ENCODE assay signal across 12 mouse cellular contexts in genomic region chr19:7054772-7055171, GRCm38 (mm10). TPM values are rescaled to one million over a fixed set of nuclear protein-coding genes. Genes with fewer than 3 reads are reported as not detected.
DNase-seq lines count a peak whose midpoint lies in the region; ATAC-seq and TF ChIP-seq lines count a peak whose summit lies in the region.
"Had no signal": no experiment of that assay in that cellular context is flagged by ENCODE, and none has a peak within 500 bp of the region (broad histone marks: within the 10 kb centered on the region; RNA-seq: fewer than 3 reads in every experiment).

No protein-coding gene starts in this region.

- H3K9me3 ChIP-seq in liver, embryonic 12.5 days (replicated peaks): no peaks in the 10 kb centered on the region; the same call in 1 of the 2 replicates
- H3K9me3 ChIP-seq in heart, embryonic 16.5 days (replicated peaks; ENCODE audit: control insufficient read depth, low read length): no peaks in the 10 kb centered on the region; the same call in 1 of the 2 replicates
- H3K9me3 ChIP-seq: limb, embryonic 12.5 days; midbrain, embryonic 13.5 days had no signal

- DNase-seq in adrenal gland, adult 2 months: peak; percentile 49
- no peak for DNase-seq in adrenal gland, adult 8-10 months
- peak; percentile 20 for DNase-seq in liver
- no peak for DNase-seq in layer of hippocampus, postnatal 36 days
- DNase-seq in urinary bladder, postnatal 4 days (ENCODE audit: low spot score in 2 of 2): no peak
- DNase-seq: cerebellum, adult 8-10 months had no signal

- no peaks in the 10 kb centered on the region for H3K36me3 ChIP-seq in liver, embryonic 12.5 days
- no peaks in the 10 kb centered on the region for H3K36me3 ChIP-seq in heart, embryonic 16.5 days (ENCODE audit: control insufficient read depth, insufficient read depth)
- H3K36me3 ChIP-seq: limb, embryonic 12.5 days; midbrain, embryonic 13.5 days had no signal

- H3K4me2 ChIP-seq in liver, embryonic 12.5 days: no peak overlapping the region
- no peak overlapping the region for H3K4me2 ChIP-seq in heart, embryonic 16.5 days (ENCODE audit: low read depth, low read length)
- H3K4me2 ChIP-seq: limb, embryonic 12.5 days; midbrain, embryonic 13.5 days had no signal

- no peak overlapping the region for H3K27ac ChIP-seq in liver, embryonic 12.5 days
- peak overlapping the region; percentile 5; the same call in 1 of the 2 replicates for H3K27ac ChIP-seq in heart, embryonic 16.5 days (ENCODE audit: low read length)
- peak overlapping the region; percentile 56 for H3K27ac ChIP-seq in olfactory bulb, adult 2 months (ENCODE audit: insufficient read depth, low read depth, low read length)
- H3K27ac ChIP-seq: limb, embryonic 12.5 days; midbrain, embryonic 13.5 days had no signal

- peaks cover 26% of the 10 kb centered on the region for H3K27me3 ChIP-seq in liver, embryonic 12.5 days (replicated peaks)
- H3K27me3 ChIP-seq in heart, embryonic 16.5 days (ENCODE audit: control insufficient read depth, insufficient read depth, low read length): no peaks in the 10 kb centered on the region

- no peak for TF ChIP-seq POLR2A in olfactory bulb, adult 2 months (IDR thresholded peaks at IDR 0.05; ENCODE audit: insufficient read depth, low read depth, low read length)

- H3K9ac ChIP-seq in liver, embryonic 12.5 days: no peak overlapping the region
- H3K9ac ChIP-seq in heart, embryonic 16.5 days (ENCODE audit: low read length): no peak overlapping the region
- H3K9ac ChIP-seq: limb, embryonic 12.5 days; midbrain, embryonic 13.5 days had no signal

- H3K4me1 ChIP-seq in liver, embryonic 12.5 days: peaks cover 37% of the 10 kb centered on the region
- peaks cover 27% of the 10 kb centered on the region for H3K4me1 ChIP-seq in heart, embryonic 16.5 days (ENCODE audit: control insufficient read depth, insufficient read depth, low read length)
- peaks cover 23% of the 10 kb centered on the region for H3K4me1 ChIP-seq in olfactory bulb, adult 2 months (ENCODE audit: control insufficient read depth, insufficient read depth, low read length)

- 64% methylated on average over 10 of the region's 10 CpGs for WGBS in liver, embryonic 12.5 days (ENCODE audit: insufficient replicate concordance)
- 42% methylated on average over 10 of the region's 10 CpGs for WGBS in heart, embryonic 16.5 days
- WGBS in olfactory bulb, adult 2 months: 63% methylated on average over 10 of the region's 10 CpGs

- TF ChIP-seq CTCF in olfactory bulb, adult 2 months (IDR thresholded peaks at IDR 0.05; ENCODE audit: insufficient read depth, low read depth, low read length): no peak

- no peak for ATAC-seq in liver, embryonic 12.5 days
- ATAC-seq in heart, embryonic 16.5 days (replicated peaks; ENCODE audit: extremely low read depth, insufficient read depth, low FRiP score): no peak
- ATAC-seq: midbrain, embryonic 13.5 days had no signal

- H3K4me3 ChIP-seq in liver, embryonic 12.5 days: no peak overlapping the region
- no peak overlapping the region for H3K4me3 ChIP-seq in heart, embryonic 16.5 days (ENCODE audit: low read length)
- no peak overlapping the region for H3K4me3 ChIP-seq in olfactory bulb, adult 2 months (ENCODE audit: insufficient read depth, low read depth, low read length)
- H3K4me3 ChIP-seq: erythroblast, embryonic 14.5 days; limb, embryonic 12.5 days; midbrain, embryonic 13.5 days had no signal

RNA-seq across cellular contexts. Expression of gene Macrod1, which starts 1.8 kb away (rescaled TPM):
- total RNA-seq in adrenal gland, adult 2 months (2021): 10 to 100 TPM; 56.4 to 65.1 TPM
- 134 and 138 TPM in 2 replicates for polyA plus RNA-seq in adrenal gland, adult 2 months (2012; rRNA removed)
- total RNA-seq in adrenal gland, adult 8-10 months (2022): 10 to 100 TPM; 27.7 to 64.8 (median 40.3) TPM
- polyA plus RNA-seq in liver, embryonic 12.5 days (2016; fragmentation: Nextera tagmentation; extraction: Ambion mirVana): 6.4 and 7.6 TPM in 2 replicates
- polyA plus RNA-seq in heart, embryonic 16.5 days (2015; fragmentation: Nextera tagmentation; extraction: Ambion mirVana): 61.0 and 64.3 TPM in 2 replicates
- not detected in 2 replicates for polyA plus RNA-seq in olfactory bulb, adult 2 months (2012; ENCODE audit: insufficient read depth, insufficient read length, low replicate concordance, missing spikeins)
- 10 to 100 TPM; 20.4 to 22.2 TPM for total RNA-seq in layer of hippocampus, postnatal 36 days (2021)

RNA-seq across cellular contexts. Expression of gene Stip1, which starts 15.0 kb away (rescaled TPM):
- total RNA-seq in adrenal gland, adult 2 months (2021): 100 to 1,000 TPM; 175 to 323 TPM
- 22.8 and 43.0 TPM in 2 replicates for polyA plus RNA-seq in adrenal gland, adult 2 months (2012; rRNA removed)
- total RNA-seq in adrenal gland, adult 8-10 months (2022): 100 to 1,000 TPM; 129 to 273 (median 162) TPM
- 218 and 230 TPM in 2 replicates for polyA plus RNA-seq in liver, embryonic 12.5 days (2016; fragmentation: Nextera tagmentation; extraction: Ambion mirVana)
- 195 and 202 TPM in 2 replicates for polyA plus RNA-seq in heart, embryonic 16.5 days (2015; fragmentation: Nextera tagmentation; extraction: Ambion mirVana)
- polyA plus RNA-seq in olfactory bulb, adult 2 months (2012; ENCODE audit: insufficient read depth, insufficient read length, low replicate concordance, missing spikeins): 145 and 219 TPM in 2 replicates
- total RNA-seq in layer of hippocampus, postnatal 36 days (2021): 100 to 1,000 TPM; 216 to 229 TPM

RNA-seq across cellular contexts. Expression of gene Fermt3, which starts 35.5 kb away (rescaled TPM):
- total RNA-seq in adrenal gland, adult 2 months (2021): 1 to 10 TPM; 6.7 to 7.1 TPM
- polyA plus RNA-seq in adrenal gland, adult 2 months (2012; rRNA removed): 10.4 and 10.8 TPM in 2 replicates
- 10 to 100 TPM in 2 of 4 experiments, 1 to 10 TPM in 2; 6.4 to 10.8 (median 8.8) TPM for total RNA-seq in adrenal gland, adult 8-10 months (2022)
- 135 and 147 TPM in 2 replicates for polyA plus RNA-seq in liver, embryonic 12.5 days (2016; fragmentation: Nextera tagmentation; extraction: Ambion mirVana)
- polyA plus RNA-seq in heart, embryonic 16.5 days (2015; fragmentation: Nextera tagmentation; extraction: Ambion mirVana): 14.3 and 24.7 TPM in 2 replicates
- not detected in 2 replicates for polyA plus RNA-seq in olfactory bulb, adult 2 months (2012; ENCODE audit: insufficient read depth, insufficient read length, low replicate concordance, missing spikeins)
- 1 to 10 TPM; 3.9 to 5.0 TPM for total RNA-seq in layer of hippocampus, postnatal 36 days (2021)

RNA-seq across cellular contexts. Expression of gene Flrt1, which starts 50.8 kb away (rescaled TPM):
- 1 to 10 TPM; 2.1 to 9.2 TPM for total RNA-seq in adrenal gland, adult 2 months (2021)
- 0.79 and 2.9 TPM in 2 replicates for polyA plus RNA-seq in adrenal gland, adult 2 months (2012; rRNA removed)
- total RNA-seq in adrenal gland, adult 8-10 months (2022): 10 to 100 TPM in 2 of 4 experiments, 1 to 10 TPM in 2; 2.9 to 27.5 (median 14.8) TPM
- 0.23 TPM in 2 replicates for polyA plus RNA-seq in liver, embryonic 12.5 days (2016; fragmentation: Nextera tagmentation; extraction: Ambion mirVana)
- 1.6 and 1.9 TPM in 2 replicates for polyA plus RNA-seq in heart, embryonic 16.5 days (2015; fragmentation: Nextera tagmentation; extraction: Ambion mirVana)
- not detected in 2 replicates for polyA plus RNA-seq in olfactory bulb, adult 2 months (2012; ENCODE audit: insufficient read depth, insufficient read length, low replicate concordance, missing spikeins)
- total RNA-seq in layer of hippocampus, postnatal 36 days (2021): 10 to 100 TPM; 18.4 to 18.6 TPM
- polyA plus RNA-seq: erythroblast, embryonic 14.5 days had no signal

RNA-seq across cellular contexts. Expression of gene Trpt1, which starts 58.8 kb away (rescaled TPM):
- 10 to 100 TPM; 11.5 to 16.3 TPM for total RNA-seq in adrenal gland, adult 2 months (2021)
- 18.1 and 20.3 TPM in 2 replicates for polyA plus RNA-seq in adrenal gland, adult 2 months (2012; rRNA removed)
- total RNA-seq in adrenal gland, adult 8-10 months (2022): 10 to 100 TPM; 11.0 to 18.6 (median 15.0) TPM
- 2.2 and 2.5 TPM in 2 replicates for polyA plus RNA-seq in liver, embryonic 12.5 days (2016; fragmentation: Nextera tagmentation; extraction: Ambion mirVana)
- polyA plus RNA-seq in heart, embryonic 16.5 days (2015; fragmentation: Nextera tagmentation; extraction: Ambion mirVana): 17.0 and 17.3 TPM in 2 replicates
- not detected in 2 replicates for polyA plus RNA-seq in olfactory bulb, adult 2 months (2012; ENCODE audit: insufficient read depth, insufficient read length, low replicate concordance, missing spikeins)
- 10 to 100 TPM; 13.1 to 17.8 TPM for total RNA-seq in layer of hippocampus, postnatal 36 days (2021)

Comparison
In these comparisons a context has a peak if more than half of its experiments do, and no peak if none do; other contexts are left out.
1. DNase-seq: peak in adrenal gland, adult 2 months (single experiment) and liver (single experiment); none in adrenal gland, adult 8-10 months (single experiment), layer of hippocampus, postnatal 36 days (0 of 2) and urinary bladder, postnatal 4 days (0 of 2).